Mouse (Mus musculus): Measurements from ENCODE around the gene Ucp2.
A peak's percentile ranks its signal among the peaks of the same experiment; 100 is the strongest.

Gene Ucp2

DNA sequence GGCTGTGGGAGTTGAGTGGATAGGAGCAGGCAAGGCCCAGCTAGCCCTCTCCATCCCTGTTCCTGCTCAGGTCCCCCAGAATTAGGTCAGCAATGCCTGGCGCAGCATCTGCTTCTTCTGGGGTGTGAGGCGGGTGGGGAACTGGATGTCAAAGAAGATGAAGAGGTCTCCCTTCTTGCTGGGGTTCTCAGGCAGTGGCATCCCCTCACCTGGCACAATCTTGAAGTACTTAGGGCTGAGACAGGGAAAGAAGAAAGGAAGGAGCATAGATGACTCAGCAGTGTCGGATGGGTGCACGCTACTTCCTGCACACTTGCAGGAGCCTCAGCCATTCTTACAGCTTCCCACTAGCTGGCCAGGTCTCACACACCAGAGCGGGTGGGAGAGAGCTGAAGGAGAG, 9.9 kb downstream of the Ucp2 start:
- no peak for DNase-seq (ENCODE audit: low spot score)

DNA sequence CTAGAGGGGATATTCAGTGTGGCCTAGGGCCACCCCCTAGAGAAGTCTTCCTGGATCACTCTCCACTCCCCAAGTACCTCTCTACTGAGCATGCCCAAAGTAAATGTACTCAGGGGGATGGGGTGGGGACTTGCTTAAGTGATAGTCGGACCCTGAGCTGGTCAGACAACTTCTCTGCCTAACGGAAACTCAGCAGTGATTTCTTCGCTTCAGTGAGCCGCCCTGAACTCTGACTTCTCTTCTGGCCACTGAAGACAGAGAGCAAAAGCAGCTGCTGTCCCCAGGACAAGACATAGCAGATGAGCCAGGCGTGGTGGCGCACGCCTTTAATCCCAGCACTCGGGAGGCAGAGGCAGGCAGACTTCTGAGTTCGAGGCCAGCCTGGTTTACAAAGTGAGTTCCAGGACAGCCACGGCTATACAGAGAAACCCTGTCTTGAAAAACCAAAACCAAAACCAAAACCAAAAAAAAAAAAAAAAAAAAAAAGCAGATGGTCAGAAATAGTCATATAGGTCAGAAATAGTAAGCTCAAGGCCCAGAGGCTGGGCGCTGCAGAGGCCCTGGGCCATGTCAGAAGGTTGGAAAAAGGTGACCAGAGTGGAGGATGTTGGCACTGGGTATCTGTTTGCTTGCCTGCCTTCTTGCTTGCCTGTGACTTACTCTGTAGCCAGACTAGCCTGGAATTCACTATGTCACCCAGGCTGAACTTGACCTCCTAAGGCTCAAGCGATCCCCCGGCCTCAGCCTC, 11.8 kb downstream of the Ucp2 start:
- no peak for DNase-seq (ENCODE audit: low spot score)

DNA sequence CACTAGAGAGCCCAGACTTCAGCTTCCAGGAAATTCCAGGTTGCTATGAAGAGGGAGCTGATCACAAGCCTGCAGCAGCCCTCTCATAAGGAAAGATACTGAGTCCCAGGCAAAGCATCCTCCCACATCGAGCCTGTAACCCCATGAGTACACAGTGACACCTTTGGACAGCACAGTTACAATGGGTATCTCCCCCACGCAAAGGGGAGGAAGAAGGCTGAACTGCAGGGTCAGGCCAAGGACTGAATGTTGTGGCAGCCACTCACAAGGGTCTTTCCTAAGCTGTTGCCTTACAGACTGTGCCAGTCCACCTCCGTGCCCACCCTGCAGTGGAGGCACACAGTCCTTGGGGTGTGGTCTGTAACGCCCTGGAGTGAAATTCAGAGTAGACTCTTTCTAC, 13.4 kb downstream of the Ucp2 start:
- no peak for DNase-seq (ENCODE audit: low spot score)

DNA sequence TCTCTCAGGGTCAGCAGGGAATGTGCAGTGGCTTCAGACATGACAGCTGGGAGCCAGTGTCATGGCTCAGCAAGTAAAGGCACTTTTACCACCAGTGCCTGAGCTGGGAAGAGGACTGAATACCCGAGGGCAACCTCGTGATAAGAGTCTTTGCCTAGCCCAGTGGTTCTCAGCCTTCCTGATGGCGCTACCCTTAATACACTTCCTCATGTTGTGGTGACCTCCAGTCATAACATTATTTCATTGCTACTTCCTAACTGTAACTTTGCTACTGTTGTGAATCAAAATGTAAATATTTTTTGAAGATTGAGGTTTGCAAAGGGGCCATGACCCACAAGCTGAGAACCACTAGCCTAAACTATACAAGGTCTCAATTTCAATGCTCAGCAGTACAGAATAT, 15.5 kb downstream of the Ucp2 start:
- no peak for DNase-seq (ENCODE audit: low spot score)

DNA sequence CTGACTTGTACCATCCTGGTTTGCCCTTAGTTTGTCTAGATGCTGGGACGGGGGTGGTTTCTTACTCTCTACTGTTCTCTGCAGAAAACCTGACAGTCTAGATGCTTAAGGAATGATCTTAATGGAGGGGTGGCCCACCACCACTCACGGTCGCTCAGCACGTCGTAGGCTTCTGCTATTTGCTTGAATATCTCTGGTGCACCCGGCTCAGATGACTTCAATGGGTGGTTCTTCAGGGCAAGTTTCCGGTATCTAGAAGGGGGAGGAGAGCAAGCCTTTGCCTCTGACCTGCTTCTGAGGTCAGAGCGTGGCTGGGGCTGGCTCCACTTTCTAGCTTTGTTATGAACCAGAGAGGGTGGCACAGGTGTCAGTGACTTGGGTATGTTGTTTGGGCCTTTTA, 18.5 kb downstream of the Ucp2 start:
- DNase-seq (ENCODE audit: low spot score), result peak; percentile 53

DNA sequence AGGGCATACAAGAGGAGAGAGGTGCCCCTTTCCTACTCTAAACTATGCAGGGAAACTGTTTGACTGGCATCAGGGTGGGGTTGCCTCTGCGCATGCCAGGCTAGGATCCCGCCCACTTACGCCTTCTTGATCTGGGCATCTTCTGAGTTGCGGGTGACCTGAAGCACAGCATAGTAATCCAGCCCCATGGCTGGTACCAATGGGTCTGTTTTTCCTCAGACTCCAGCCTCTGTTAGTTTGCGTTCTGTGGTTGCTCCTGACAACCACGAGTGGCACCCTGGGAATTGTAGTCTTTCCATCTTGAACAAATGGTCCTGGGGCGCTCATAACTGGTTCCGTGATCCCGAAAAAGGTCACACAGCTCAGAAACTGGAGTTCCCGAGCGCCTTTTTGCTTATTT, 21.4 kb downstream of the Ucp2 start, which contains the start of gene Dnajb13:
TSS of gene Dnajb13 (minus strand) at position 388 of the 400 bp plus-strand sequence.
- DNase-seq (ENCODE audit: low spot score), result no peak

DNA sequence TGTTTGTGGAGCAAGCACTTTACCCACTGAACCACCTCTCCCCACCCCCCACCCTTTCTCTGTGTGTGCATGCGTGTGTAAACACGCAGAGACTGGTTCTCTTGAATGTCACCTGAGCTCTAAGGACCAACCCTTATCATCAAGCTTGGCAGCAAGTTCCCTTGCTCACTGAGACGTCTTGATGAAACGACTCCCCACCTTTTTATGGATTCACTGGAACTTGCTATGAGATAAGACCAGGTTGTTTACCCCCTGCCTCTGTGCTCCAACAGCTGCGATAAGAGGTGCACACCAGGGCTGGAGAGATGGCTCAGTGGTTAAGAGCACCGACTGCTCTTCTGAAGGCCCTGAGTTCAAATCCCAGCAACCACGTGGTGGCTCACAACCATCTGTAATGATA, 27.1 kb downstream of the Ucp2 start:
- DNase-seq (ENCODE audit: low spot score), result no peak

DNA sequence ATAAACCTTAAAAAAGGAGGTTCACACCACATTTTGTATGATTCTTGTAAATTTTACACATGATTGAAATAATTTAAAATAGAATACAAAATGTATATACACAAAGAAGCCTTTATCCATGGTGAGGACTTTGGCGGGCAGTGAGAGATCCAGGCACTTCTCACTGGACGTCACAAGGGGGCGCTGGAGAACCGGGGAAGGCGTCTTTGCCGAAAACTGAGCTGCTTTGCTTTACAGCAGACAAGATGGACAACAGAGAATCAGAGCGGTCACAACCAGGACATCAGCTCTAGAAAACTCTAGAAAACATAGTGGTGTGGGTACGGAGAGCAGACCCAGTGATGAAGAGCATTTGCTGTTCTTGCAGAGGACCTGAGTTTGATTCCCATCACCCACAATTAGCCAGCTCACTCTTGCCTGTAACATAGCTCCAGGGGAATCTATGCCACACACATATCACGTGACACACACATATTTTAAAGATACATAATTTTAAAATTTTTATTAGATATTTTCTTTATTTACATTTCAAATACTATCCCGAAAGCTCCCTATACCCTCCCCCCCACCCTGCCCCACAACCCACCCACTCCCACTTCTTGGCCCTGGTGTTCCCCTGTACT, 27.6 kb downstream of the Ucp2 start:
- DNase-seq (ENCODE audit: low spot score), result peak; percentile 78

DNA sequence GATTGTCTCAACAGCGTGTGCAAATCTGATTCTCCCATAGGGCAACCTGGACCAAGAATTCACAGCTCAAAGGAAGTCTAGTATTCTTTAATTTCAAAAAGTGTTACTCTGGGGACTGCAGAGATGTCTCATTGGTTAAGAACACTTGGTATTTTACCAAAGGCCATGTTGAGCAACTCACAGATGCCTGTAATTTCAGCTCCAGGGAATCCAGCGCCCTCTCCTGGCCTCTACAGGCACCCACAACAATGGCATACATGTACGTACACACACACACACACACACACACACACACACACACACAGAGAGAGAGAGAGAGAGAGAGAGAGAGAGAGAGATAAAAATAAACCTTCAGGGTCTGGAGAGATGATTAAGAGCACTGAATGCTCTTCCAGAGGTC, 29.1 kb downstream of the Ucp2 start:
- DNase-seq (ENCODE audit: low spot score), result no peak

DNA sequence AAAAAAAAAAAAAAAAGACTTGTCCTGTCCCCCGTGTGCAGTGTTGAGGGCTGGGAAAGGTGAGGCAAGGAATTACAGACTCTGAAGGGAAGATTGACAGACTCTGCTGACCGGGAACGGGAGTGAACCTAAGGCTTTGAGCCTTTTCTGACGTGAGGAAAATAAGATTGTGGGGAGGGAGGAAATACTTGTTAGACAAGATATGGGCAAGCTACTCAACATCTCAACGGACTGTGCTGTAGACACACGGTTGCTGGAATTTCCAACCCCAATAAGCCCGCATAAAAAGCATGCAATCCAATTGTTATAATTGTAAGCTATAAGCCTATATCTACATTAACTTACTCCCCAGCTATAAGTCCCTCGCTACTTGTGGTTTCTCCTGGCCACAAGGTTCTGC, 31.5 kb downstream of the Ucp2 start:
- DNase-seq (ENCODE audit: low spot score), result no peak

DNA sequence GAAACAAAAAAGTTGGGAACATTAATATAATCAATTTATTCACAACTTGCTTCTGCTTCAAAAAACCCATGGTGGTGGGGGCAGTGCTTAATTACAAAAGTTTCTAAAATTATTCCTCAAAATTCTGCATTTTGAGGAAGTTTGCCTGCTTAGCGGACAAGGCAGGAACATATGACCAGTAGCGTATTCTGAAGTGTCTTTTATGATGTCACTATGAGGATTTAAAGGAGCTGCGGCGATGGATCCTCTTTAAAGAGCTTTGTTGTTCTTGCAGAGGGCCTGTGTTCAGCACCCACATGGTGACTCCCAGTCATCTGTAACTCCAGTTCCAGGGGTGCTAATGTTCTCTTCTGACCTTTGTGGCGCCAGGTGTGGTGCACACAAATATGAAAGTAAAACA, 37.6 kb downstream of the Ucp2 start:
- no peak for DNase-seq (ENCODE audit: low spot score)

DNA sequence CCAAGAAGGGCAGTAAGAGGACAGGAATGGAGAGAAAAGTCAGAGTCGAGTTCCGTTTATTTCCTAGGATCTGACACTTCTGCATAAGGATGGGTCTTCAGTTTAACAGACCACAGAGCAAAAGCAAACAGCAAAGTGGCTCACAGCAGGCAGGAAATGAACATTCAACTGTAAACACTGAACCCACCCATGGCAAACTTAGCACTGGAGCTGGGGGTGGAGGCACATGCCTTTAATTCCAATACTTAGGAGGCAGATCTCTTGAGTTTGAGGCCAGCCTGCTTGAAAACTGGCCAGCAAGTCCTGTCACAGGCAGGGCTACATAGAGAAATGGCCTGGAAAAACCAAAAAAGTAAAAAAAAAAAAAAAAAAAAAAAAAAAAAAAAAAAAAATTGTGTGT, 40.4 kb downstream of the Ucp2 start:
- no peak for DNase-seq (ENCODE audit: low spot score)

DNA sequence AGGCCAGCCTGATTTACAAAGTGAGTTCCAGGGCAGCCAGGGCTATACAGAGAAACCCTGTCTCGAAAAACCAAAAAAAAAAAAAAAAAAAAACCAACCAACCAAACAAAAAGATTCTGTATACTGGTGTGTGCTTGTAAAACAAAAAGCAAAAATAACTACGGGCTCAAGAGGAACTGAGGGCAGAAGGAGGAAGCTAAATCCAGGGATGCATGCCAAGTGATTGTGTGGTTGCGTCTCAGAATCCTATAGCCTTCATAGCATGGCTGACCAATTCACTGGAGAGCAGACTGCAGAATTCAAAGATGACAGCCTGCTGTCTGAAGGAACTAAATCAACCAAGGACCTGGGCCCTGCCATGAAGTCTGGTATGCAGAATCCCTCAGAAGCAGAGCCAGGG, 41.1 kb downstream of the Ucp2 start:
- no peak for DNase-seq (ENCODE audit: low spot score)

DNA sequence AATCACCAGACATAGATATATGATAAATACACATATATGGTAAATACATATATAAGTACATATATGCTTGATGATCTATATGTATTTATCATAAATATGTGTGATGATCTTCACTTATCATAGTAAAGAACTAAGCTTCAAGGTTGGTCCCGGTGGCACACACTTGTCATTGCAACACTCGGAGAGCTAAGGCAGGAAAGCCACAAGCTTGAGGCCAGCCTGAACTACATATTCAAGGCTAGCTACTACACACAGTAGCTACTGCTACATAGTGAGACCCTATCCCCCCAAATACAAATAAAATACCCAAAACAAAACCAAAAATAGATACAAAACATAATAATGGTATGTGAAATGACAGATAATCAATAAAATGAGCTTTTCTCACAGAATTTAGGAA, 42.7 kb downstream of the Ucp2 start:
- DNase-seq (ENCODE audit: low spot score), result no peak

DNA sequence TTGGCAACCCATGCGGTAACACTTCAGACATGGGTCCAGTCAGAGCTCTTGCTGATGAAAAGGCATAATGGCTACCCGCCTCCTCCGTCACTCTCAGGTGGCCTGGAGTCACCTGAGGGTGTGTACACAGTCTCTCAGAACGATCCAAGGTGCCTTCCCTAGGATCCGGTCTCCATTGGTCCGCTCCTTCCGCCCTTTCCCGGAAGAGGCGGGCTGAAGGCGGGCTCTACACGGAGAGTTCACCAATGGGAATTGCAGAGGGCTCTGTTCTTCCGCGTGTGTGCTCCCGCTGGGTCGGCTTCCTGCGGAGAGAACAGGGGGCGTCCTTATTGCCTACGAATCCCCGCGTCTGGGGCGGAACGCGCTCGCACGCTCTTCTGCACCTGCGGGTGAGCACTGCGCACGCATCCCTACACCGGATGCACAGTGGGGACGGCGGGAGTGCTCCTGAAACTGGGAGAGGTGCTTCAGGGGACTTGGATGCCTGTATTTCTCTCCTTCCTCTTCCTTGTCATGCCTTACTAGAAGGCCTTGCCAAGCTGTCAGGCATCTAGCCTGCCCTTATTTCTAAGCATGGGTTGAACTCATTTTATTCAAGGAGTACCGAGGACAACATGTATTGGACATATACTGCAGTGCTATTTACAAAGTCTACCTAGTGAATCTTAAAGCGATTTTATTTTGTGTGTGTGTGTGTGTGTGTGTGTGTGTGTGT, 43.8 kb downstream of the Ucp2 start, which contains the start of gene Coa4:
TSS of gene Coa4 (plus strand) at position 268 of the 715 bp plus-strand sequence.
- peak; percentile 90 for DNase-seq (ENCODE audit: low spot score)

DNA sequence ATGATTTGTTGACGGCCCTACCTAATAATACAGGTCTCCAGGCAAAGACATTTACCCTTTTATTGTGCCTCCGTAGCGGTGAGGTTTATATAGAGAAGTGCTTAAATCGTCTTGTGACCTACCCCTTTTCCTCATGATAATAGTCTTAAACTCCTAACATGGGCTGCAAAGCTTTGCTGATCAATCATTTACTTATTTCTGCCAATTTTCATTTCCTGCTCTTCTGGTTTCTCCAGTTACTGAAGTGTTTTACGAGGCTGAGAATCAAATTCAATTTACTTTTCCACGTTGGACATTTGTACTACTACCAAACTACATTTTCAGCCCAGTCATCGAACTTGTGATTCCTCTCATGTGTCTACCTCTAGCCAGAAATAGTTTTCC, 44.4 kb downstream of the Ucp2 start:
- DNase-seq (ENCODE audit: low spot score), result no peak

DNA sequence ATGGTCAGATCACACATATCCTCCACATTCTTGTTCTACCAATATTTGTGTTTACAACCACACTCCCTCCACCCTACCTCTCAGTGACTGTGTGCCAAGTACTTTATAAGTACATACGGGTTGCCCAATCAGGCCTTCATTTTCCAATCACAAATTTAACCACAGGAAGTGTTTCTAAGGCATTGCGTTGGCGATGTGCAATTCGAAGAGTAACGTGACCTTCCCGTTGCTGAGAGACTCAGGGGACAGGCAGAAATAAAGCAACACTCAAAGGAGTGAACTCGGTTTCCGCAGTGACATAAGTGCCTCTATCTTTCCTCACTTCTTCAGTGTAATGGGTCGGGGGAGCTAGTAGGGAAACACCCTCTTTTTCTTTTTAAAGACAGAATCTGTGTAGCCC, 46.4 kb downstream of the Ucp2 start:
- no peak for DNase-seq (ENCODE audit: low spot score)

DNA sequence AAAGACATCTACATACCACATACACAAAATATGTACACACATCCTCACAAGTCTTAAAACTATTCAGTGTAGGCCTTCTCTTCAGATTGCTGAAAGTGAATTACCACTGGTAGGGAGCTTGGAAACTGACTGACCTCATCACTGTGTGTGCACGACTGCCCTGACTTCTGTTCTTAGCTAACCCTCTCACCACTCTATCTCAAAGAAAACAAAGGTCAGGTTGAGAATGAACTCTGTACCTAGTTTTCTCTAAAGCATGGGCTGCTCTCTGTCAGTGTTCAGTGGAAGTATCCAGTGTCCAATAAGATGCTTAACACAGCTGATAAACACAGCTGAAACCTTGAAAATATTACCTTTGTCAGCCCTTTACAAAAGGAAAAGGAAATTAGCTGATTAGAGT, 51.3 kb downstream of the Ucp2 start:
- DNase-seq (ENCODE audit: low spot score), result no peak

DNA sequence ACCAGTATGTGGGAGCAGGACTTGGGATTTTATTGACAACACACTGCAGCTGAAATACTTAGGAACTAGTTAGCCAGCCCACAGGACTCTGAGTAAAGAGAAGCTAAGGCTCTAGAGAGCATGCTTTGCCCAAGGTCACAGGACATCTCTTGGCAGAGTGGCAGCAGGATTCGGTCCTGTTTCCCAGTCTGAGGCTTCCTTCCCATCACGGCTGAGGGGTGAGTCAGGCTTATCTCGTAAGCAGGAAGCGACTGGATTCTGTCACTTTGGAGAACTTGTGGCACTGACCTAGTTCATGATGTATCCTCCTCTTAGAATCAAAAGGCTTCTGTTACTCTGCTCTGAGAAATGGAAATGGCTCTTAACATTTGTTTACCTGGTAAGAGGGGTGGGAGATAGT, 54.5 kb downstream of the Ucp2 start:
- no peak for DNase-seq (ENCODE audit: low spot score)

DNA sequence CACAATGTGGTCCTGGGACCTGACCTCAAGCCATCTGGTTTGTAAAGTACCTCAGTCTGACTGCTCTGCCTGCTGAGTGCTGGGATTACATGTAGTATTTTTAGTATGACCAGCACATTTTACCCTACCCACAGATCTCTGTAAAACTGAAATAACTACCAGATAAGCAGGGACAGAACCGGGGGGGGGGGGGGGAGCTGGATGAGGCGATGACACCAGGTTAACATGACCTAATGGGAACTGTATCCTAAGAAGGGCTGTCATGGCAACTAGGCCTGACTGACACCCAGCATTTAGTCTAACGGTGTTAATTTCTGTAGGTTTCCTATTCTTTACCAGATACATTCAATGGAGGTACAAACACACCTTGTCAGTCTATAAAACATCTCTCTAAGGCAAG, 56.7 kb downstream of the Ucp2 start:
- no peak for DNase-seq (ENCODE audit: low spot score)

DNA sequence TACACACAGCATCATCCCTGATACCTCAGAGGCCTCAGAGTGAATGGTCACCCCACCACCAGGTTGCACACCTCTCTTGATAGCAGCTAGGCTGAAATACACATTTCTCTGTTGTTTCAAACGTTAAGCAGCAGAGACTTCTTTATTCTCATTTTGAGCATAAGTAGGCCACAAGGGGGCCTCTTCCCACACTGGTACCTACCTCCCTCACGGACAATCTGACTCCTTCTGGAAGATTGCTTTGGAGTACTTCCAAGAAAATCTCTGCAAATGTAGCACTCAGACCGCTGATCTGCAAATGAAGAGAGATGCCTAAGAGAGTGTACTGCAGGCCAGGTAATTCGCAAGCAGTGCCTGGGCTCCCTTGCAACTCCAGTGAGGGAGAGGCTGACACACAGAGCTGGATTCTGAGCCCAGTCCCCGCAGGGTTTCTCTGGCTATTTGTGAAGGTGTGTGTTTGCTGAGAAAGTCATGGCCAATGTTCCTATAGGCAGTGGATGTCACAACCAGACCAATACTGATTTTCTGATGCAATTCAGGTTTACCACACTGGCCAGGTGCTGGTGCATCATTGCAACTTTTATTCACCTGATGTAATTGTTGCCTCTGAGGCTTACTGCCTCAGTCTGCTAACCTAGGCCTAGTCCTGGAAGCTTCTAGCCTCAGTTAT, 57.3 kb downstream of the Ucp2 start:
- DNase-seq (ENCODE audit: low spot score), result no peak

Data from T-cell, adult 2 months (primary cell).